Mouse (Mus musculus): ENCODE data around the gene Gpr139.

The Gpr139 gene

DNA sequence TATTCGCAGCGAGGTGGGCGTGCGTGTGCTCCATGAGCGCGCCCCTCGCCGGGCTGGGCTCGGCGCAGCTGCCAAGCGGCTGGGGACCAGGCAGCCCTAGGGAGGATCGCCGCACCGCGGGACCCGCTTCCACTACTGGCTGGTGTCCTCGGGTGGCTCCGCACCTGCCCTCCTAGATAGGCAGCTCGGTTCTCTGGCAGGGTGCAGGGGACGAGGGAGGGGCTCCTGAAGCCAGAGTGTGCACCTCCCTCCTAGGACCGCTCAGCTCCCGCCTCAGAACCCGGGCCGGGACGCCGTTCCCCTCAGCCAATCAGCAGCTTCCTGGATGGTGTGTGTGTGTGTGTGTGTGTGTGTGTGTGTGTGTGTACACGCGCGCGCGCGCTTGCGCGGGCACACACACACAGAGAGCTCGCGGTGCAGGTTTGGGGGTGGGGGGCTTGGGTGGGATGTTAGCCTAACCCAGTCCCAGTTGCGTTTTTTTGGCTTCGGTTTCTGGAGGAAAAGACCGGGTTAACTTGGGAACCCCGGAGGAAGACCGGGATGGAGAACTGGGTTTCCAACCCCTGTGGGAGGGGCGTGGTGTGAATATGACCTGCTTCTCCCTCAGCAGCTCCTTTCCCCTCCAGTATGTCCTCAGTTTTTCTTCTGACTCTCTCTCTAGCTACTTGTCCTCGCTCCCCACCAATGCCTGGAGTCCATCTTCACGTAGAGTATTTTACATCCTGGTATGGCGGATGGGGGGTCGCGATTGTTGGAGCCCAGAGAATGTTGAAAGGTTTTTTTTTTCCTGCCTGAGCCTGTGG, at the start of gene Gpr139:
Gene Gpr139 (minus strand): TSS at position 263 of the 803 bp plus-strand sequence.
- DNase-seq (ENCODE audit: low spot score) = peak; percentile 6

DNA sequence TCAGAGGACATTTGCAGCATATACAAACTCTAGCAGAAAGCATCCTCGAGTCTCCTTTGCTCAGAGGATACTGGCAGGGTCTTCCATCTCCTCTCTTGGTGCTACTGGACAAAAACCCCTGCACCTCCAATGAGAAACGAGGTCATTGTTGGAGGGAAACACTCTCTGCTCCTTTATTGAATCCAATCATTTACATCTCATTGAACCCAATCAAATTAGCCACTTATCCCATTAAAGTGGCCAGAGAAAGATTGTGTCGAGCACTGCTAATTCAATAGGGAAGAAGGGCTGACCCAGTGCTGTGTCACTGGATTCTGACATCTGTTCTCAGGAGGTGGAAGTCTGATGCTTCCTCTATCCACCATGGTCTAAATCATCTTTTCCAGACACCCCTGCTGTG, 46.6 kb upstream of the Gpr139 start:
- DNase-seq (ENCODE audit: low spot score) = no peak

DNA sequence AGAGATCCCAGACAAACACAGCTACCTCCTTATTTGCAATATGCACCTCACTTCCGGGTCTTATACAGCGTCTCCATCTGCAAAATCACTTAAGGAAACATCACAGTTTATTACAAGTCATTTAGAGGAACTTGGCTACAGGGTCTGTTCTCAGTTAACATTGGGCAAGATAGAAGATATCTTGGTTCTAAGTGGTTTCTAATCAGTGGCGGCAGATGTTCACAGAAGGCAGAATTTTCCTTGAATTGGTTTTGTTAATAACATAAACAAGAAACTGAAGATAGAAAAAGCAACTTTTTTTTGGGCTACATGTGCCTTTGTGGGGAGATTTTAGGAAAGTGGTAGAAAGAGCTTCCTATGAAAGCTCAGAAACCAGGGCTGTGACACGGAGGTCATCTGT, 38.3 kb upstream of the Gpr139 start:
- no peak for DNase-seq (ENCODE audit: low spot score)

DNA sequence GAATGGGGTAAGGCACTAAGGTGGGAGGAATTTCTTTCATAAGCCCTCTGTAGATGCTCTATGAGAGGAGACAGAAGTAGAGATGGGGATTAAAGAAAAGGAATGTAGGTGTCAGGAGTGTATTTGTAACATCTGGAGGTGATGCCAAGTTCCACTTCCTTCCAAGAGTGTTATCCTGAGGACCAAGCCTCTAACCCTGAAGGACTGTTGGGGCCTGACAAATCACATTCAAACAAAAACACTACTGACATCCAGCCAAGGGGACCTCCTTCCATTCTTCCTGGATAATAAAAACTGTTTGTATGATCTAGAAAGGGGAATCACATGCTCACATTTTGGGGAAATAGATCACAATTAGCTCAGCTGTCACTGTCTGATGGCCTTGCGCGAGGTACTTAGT, 34.7 kb upstream of the Gpr139 start:
- DNase-seq (ENCODE audit: low spot score) = no peak

DNA sequence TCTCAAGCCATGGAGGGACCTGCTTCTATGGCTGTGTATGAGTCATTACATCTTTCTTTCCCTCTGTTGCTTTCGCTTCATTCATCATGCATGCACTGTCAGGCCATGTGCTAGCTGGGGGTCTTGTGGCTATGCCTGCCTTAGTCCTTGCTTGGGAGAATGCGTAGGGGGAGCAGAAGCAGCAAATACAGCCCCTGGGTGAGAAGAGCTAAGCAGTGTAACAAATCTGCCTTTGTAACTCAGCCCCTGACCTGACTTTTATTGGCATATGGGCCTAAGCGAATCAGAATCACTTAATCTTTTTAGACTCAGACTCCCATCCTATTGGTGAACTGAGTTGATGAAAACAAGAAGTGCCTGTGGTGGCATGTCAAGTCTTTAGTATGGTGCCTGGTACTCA, 22.8 kb upstream of the Gpr139 start:
- no peak for DNase-seq (ENCODE audit: low spot score)

DNA sequence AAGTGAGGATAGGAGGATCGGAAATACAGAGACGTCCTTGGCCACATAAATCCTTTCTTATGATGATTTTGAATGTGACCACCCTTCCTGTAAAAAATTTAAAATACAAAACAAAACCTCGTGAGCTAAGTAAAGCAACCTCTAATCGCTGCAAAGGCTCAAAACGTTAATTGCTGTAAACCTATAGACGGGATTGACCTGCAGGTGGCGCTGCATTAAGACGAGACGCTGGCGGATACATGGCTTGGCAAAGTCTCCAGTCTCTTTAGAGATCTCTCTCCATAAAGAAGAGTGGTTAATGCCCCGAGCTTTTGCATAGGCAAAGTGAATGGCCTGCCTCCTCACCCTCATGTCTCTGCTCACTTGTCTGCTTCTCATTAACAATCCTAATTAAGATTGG, 2.0 kb upstream of the Gpr139 start:
- no peak for DNase-seq (ENCODE audit: low spot score)

DNA sequence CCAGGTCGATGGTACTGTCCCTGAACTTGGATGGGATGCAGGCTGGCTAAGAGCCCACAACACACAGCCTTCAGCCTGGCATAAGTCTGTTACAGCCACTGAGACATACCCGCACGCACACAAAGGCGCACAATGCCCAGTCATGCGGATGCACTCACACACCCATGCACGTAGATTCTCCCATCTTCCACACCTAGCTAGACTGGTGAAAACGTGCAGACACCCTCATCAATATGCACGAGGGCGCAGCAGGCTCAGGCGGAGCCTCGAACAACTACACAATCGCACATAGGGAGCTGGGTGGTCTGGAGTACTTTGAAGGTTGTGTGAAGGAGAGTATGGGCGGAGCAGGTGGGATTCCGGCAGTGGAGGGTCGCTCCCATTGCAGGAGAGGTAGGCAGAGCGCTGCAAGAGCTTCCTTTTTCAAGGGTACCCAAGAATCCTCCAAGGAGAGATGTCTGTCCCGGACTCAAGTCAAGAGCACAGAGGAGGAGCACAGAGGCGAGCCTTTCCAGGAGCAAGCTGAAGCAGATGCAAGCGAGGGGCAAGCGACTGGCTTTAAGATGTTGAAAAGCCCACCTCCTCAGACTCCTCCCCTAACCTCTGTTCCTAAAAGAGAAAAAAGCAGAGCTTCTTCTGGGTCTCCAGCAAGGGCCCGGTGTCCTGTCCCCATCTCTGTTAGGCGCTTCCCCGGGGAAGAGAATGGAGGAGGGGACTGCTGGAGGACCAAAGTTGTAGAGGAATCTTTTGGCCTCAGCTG, 958 bp upstream of the Gpr139 start:
- DNase-seq (ENCODE audit: low spot score) = no peak

DNA sequence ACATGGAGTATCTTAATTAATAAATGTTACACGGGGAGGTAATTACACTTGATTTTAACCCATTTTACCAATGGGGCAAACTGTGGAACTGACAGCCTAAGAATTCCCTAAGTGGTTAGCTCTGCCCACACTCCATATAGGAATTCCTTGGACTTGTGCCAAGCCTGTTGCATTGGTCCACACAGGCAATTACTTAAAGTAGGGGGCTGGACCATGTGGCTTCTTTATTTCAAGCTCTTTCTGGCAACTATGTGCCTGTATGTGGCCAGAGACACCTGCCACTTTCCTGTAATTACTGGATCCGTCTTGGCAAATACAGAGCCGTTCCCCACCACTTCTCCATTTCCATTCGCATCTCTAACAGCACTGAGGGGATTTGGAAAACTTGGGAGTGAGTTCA, 3.4 kb downstream of the Gpr139 start:
- no peak for DNase-seq (ENCODE audit: low spot score)

DNA sequence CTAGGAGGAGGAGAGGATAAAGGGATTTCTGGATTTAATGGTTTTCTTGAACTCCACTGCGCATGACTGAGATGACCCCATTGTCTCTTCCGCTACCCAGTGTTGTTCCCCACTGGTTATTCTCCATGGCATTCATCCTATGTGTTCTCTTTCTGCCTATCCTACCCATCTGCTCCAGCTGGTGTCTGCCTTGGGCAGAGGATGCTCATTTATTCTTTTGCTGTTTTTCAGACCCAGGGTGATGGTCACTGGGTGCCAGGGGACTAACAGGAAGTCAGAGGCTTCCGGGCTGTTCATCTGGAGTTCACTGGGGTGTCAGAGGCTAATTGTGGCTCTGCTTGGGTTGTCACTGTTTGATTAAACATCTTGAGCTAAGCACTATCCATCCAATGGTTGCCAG, 24.4 kb downstream of the Gpr139 start:
- no peak for DNase-seq (ENCODE audit: low spot score)

DNA sequence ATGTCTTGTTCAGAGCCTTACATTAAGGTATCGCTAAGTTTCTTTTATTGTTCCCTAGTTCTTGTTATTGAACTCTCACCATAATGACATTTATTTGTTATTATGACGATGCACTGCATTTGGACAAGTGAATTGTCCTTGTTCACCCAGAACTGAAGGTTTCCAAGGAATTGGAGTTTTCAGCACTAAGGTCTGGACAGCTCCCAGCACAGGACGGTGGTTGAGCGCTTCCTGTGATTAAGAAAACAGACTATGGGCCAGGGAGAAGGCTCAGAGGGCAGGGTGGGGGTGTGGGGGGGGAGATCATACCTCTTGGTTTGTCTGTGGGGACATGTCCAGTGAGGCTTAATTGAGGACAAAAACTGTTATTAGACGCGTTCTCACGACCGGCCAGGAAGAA, 72.6 kb downstream of the Gpr139 start:
- peak; percentile 13 for DNase-seq (ENCODE audit: low spot score)

DNA sequence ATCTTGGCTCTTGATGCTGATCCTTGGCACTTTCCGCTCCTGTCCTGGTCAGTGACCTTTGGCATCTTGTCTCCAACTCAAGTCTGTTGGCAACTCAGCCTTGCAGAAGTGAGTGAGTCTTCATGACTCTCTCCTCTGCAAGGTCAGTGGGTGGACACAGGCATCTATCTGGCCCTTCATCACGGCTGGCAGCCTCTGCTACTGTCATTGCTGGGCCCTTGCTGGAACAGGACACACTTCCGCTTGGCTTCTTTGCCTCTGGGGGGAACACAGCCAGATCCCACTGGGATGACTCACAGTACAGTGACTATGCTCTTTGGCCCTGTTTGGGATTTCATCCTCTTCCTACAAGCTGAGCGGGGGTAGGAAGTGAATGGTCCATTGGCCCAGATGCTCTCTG, 78.5 kb downstream of the Gpr139 start:
- no peak for DNase-seq (ENCODE audit: low spot score)

DNA sequence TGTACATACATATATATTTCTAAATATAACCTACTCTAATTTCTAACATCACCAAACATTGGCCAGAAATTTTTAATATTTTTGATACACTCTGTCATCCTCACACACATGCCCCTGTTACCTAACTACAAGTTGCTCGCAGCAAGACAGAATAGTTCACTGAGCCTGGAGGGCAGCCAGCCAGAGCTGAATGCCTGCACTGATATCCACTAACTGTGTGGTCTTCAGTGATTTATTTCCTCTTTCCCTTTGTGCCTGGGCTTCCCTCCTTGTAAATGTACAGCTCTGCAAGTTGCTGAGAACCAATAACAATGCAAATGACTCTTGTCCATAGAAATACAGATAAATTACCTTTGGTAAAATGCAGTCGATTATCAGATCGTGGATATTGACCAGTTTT, 87.8 kb downstream of the Gpr139 start:
- no peak for DNase-seq (ENCODE audit: low spot score)
